Mouse (Mus musculus) embryonic fibroblast, embryonic 13.5 days (primary cell): ENCODE data around the gene Zfp512b.

ENCODE experiments used
- CTCF ChIP-seq: IDR thresholded peaks from 2 replicates; pipeline ENCODE4 v1.5.1; 2011; ENCODE audit warnings: mild to moderate bottlenecking, control low read depth, low read length, moderate library complexity, borderline replicate concordance; ENCODE audit not compliant: insufficient read depth
- POLR2A ChIP-seq: IDR thresholded peaks from 2 replicates; pipeline ENCODE4 v1.6.1; 2011; ENCODE audit warnings: low read depth, mild to moderate bottlenecking, control low read depth, low read length, moderate library complexity

DNA sequence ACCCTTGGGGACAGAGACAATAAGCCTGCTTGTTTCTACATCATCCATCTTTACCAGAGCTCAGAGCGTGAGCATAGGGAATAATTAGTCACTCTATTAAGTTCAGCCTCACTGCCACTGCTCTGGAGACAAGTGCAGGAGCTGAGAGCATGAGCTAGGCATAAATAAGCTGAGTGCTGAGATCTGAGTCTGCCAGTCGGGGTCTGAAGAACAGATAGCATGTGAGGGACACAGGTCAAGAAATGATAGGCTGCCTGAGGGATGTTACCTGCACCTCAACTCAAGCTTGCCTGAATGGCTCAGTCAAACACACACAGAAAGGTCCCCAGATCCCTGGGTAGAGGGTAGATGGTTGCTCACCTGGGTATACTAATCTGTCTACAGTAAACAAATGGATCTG lies 15.5 kb downstream of the Zfp512b start:
- TF ChIP-seq CTCF (no peak), POLR2A (no peak)
